Mouse (Mus musculus): Measurements from ENCODE around the gene Fam120b. TPM values are rescaled to one million over a fixed set of nuclear protein-coding genes. Genes with fewer than 3 reads are reported as not detected.
A peak's percentile ranks its signal among the peaks of the same experiment; 100 is the strongest.

The Fam120b gene
- polyA plus RNA-seq, 1 experiment from 2014 or later = 14.7 TPM

DNA sequence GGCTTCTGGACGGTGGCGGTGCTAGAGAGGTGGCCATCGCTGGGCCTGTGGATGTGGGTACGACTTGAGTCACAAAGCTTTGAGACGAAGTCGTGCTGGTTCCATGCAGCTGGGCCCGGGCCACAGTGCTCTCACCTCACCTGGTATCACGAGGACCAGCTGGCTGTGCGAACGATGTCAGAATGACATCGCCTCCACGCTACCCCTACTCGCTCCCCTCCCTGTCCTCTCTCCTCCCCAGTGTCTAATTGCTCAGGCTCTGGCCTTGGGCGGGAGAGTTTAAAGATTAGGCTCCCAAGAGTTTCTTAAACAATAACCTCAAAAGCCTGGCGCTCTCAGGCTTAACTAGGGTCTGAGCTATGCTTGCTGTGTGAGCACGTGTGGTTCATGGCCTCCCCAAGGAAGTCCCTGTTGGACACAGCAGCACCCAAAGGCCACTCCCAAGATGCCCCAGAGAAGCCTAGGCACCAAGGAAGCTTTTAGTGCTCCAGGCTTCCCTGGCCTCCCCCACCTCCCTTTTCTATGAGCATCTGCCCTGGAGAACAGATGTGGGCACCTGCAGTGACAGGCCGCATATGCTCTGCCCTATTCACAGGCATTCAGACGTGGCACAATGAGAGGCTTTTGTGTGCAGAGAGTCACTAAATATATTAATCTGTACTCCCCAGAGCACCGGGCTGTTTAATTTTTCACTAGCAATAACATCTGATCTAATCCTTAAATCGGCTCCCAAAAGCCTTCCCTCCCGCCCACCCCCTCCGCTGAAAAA lies 14.7 kb upstream of the Fam120b start:
- H3K27ac ChIP-seq = no peak overlapping the region
- WGBS = 16% methylated on average over 22 of the region's 22 CpGs
- ATAC-seq (replicated peaks; ENCODE audit: insufficient number of reproducible peaks, insufficient read depth, low FRiP score, low read depth) = no peak
- H3K4me2 ChIP-seq = peak overlapping the region; percentile 84
- H3K9me3 ChIP-seq (replicated peaks) = no peaks in the 10 kb centered on the region
- H3K36me3 ChIP-seq = no peaks in the 10 kb centered on the region
- peak overlapping the region; percentile 52 for H3K4me3 ChIP-seq
- H3K9ac ChIP-seq = peak overlapping the region; percentile 45; the same call in 1 of the 2 replicates
- H3K4me1 ChIP-seq (replicated peaks) = peaks cover 27% of the 10 kb centered on the region
- H3K27me3 ChIP-seq = peaks cover 81% of the 10 kb centered on the region

DNA sequence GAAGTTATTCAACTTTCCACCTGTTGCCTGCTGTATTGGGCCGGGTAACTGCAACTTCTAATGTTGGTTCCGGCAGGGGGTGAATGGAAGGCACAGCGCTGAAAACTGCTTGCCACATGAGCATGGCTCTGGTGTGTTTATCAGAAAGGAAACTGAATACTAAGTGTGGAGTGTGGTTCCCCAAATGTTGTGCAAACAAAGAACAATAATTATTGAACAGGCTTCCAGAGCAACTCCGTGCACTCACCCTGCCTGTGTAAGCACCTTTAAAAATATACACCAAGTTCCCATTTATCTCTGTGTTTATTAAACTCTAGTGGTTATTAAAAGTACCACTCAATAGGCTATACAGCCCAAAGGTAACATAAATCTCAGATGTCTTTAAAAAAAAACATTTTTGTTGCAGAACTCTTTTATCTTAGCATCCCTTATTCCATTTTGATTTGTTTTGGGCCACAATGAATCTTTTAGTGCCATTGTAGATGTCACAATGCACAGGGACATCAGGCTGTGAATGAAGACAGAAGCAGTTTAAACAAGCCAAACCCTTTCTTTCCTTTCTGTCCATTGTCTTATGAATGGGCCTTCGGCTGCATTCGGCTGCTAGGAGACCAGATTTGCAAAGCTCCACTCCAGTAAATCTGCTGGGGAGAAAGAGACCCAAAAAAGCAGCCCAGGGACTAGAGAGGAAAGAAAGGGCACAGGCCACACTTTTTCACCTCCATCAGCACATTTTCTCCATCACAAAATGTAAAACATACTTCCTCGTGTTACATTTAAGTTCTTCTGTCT lies 13.9 kb upstream of the Fam120b start:
- ATAC-seq (replicated peaks; ENCODE audit: insufficient number of reproducible peaks, insufficient read depth, low FRiP score, low read depth) = no peak
- Histone ChIP-seq H3K36me3 (no peaks in the 10 kb centered on the region), H3K4me2 (no peak overlapping the region), H3K4me1 (replicated peaks) (peaks cover 19% of the 10 kb centered on the region), H3K9me3 (replicated peaks) (no peaks in the 10 kb centered on the region), H3K27ac (no peak overlapping the region), H3K9ac (no peak overlapping the region), H3K27me3 (peaks cover 73% of the 10 kb centered on the region), H3K4me3 (no peak overlapping the region)
- WGBS = 51% methylated on average over 7 of the region's 7 CpGs

GRCm38 (mm10) chr17:15383360-15383759 lies 12.6 kb upstream of the Fam120b start:
- Histone ChIP-seq H3K27me3 (peaks cover 61% of the 10 kb centered on the region), H3K4me2 (no peak overlapping the region), H3K9ac (no peak overlapping the region), H3K9me3 (replicated peaks) (no peaks in the 10 kb centered on the region), H3K4me3 (no peak overlapping the region), H3K27ac (no peak overlapping the region), H3K36me3 (no peaks in the 10 kb centered on the region), H3K4me1 (replicated peaks) (peaks cover 13% of the 10 kb centered on the region)
- no peak for ATAC-seq (replicated peaks; ENCODE audit: insufficient number of reproducible peaks, insufficient read depth, low FRiP score, low read depth)
- 86% methylated on average over 5 of the region's 5 CpGs for WGBS

DNA sequence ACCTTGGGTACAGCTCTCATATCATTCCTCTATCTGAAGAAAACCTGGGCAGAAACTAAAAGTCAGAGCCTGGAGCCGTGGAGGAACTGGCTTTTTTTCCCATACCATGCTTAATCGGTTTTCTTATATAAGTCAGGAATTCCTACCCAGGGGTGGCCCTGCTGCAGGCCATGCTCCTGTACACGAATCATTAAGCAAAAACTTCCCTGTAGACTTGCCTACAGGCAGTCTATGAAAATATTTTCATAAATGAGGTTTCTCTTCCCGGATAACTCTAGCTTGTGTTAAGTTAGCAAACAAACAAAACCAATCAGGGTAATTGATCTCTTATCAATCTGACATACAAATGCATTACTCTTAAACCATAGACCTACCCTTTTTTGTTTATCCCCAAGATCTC lies 7.1 kb upstream of the Fam120b start:
- Histone ChIP-seq H3K27me3 (peaks cover 13% of the 10 kb centered on the region), H3K4me3 (no peak overlapping the region), H3K4me1 (replicated peaks) (no peaks in the 10 kb centered on the region), H3K9ac (no peak overlapping the region), H3K27ac (no peak overlapping the region), H3K4me2 (no peak overlapping the region), H3K9me3 (replicated peaks) (no peaks in the 10 kb centered on the region), H3K36me3 (no peaks in the 10 kb centered on the region)
- no peak for ATAC-seq (replicated peaks; ENCODE audit: insufficient number of reproducible peaks, insufficient read depth, low FRiP score, low read depth)
- 71% methylated on average over 4 of the region's 4 CpGs for WGBS

- no peak for ATAC-seq (replicated peaks; ENCODE audit: insufficient number of reproducible peaks, insufficient read depth, low FRiP score, low read depth)
- Histone ChIP-seq H3K36me3 (no peaks in the 10 kb centered on the region), H3K9me3 (replicated peaks) (no peaks in the 10 kb centered on the region), H3K4me1 (replicated peaks) (no peaks in the 10 kb centered on the region), H3K4me2 (no peak overlapping the region), H3K27me3 (peaks cover 12% of the 10 kb centered on the region), H3K4me3 (no peak overlapping the region), H3K9ac (no peak overlapping the region), H3K27ac (no peak overlapping the region)
- 76% methylated on average over 8 of the region's 8 CpGs for WGBS
Measured at GRCm38 (mm10) chr17:15389356-15389755, 6.6 kb upstream of the Fam120b start.

DNA sequence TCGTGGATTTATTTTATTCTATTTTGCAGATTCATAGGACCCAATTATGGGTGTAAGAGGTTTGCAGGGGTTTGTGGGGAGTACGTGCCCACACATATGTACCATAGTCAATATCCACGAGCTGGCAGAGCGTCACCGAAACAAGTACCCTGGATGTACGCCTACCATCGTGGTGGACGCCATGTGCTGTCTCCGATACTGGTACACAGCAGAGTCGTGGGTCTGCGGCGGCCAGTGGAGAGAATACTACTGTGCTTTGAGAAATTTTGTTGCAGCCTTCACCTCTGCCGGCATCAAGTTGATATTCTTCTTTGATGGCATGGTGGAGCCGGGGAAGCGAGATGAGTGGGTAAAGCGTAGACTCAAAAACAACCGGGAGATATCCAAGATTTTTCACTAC lies 5.7 kb downstream of the Fam120b start:
- WGBS = 95% methylated on average over 17 of the region's 17 CpGs
- no peak for ATAC-seq (replicated peaks; ENCODE audit: insufficient number of reproducible peaks, insufficient read depth, low FRiP score, low read depth)
- no peaks in the 10 kb centered on the region for H3K9me3 ChIP-seq (replicated peaks)
- H3K9ac ChIP-seq = no peak overlapping the region
- H3K4me2 ChIP-seq = no peak overlapping the region
- no peak overlapping the region for H3K27ac ChIP-seq
- peaks cover 39% of the 10 kb centered on the region for H3K36me3 ChIP-seq
- H3K4me1 ChIP-seq (replicated peaks) = peaks cover 5% of the 10 kb centered on the region
- no peak overlapping the region for H3K4me3 ChIP-seq
- no peaks in the 10 kb centered on the region for H3K27me3 ChIP-seq

DNA sequence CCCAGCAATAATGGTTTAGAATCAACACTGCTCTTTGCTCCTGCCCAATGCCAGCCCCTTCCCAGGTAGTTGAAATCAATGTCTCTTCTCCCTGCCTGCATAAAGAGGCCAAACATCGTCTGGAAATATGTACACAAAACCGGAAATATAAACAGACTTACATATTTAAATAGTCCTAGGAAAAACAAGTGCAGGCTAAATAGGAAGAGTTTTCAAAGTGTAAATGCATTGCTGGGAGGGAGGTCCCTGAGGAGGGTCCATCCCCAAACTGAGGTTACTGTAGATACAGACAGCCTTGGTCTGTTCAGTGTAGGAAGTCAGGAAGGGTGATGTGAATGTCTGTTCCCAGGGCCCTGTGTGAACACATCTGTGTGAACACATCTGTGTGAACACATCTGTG lies 10.6 kb downstream of the Fam120b start:
- Histone ChIP-seq H3K27me3 (no peaks in the 10 kb centered on the region), H3K4me2 (no peak overlapping the region), H3K4me3 (no peak overlapping the region), H3K36me3 (peaks cover 70% of the 10 kb centered on the region), H3K4me1 (replicated peaks) (no peaks in the 10 kb centered on the region), H3K27ac (no peak overlapping the region), H3K9ac (no peak overlapping the region), H3K9me3 (replicated peaks) (no peaks in the 10 kb centered on the region)
- ATAC-seq (replicated peaks; ENCODE audit: insufficient number of reproducible peaks, insufficient read depth, low FRiP score, low read depth) = no peak
- WGBS = 86% methylated on average over 2 of the region's 2 CpGs

DNA sequence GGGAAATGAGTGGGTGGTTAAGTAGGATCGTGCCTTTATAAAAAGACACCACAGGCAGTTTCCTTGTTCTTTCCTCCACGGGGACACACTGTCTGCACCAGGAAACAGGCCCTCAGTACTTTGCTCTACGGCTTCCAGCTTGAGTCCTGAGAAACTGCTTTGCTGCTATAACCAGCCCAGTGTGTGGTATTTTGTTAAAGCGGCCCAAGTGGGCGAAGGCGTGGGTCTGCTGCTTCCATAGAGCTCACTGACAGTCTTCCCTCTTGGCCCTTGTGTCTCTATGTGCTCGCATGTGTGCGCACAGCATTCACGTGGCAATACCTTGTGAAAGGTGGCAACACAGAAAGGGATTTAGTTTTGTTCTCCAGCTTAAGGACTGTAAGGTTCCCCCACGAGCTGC lies 13.3 kb downstream of the Fam120b start:
- Histone ChIP-seq H3K9ac (no peak overlapping the region), H3K27ac (no peak overlapping the region), H3K4me2 (no peak overlapping the region), H3K4me1 (replicated peaks) (no peaks in the 10 kb centered on the region), H3K9me3 (replicated peaks) (no peaks in the 10 kb centered on the region), H3K4me3 (no peak overlapping the region), H3K27me3 (no peaks in the 10 kb centered on the region), H3K36me3 (peaks cover 63% of the 10 kb centered on the region)
- 89% methylated on average over 10 of the region's 10 CpGs for WGBS
- ATAC-seq (replicated peaks; ENCODE audit: insufficient number of reproducible peaks, insufficient read depth, low FRiP score, low read depth) = no peak

DNA sequence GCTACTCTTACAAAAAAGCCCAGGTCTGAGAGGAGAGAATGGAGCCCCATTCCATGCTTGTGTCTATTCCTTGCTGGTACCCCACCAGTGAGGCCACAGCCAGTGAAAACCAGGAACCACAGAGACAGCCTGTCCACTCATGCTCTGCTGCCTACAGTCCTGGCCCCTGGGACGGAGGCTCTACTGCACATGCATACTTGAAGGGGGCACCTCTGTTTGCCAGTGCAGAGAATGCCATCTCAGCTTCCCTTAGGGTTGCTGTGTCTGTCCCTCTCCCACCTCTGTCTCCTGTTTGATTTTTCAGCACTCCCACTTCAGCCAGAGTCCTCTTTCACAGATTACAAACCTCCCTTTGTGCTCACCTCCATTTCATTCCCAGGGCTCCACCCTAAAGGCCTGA lies 14.9 kb downstream of the Fam120b start:
- 85% methylated on average over 1 of the region's 1 CpGs for WGBS
- Histone ChIP-seq H3K4me2 (no peak overlapping the region), H3K4me1 (replicated peaks) (no peaks in the 10 kb centered on the region), H3K9ac (no peak overlapping the region), H3K9me3 (replicated peaks) (no peaks in the 10 kb centered on the region), H3K27ac (no peak overlapping the region), H3K4me3 (no peak overlapping the region), H3K27me3 (no peaks in the 10 kb centered on the region), H3K36me3 (peaks cover 65% of the 10 kb centered on the region)
- no peak for ATAC-seq (replicated peaks; ENCODE audit: insufficient number of reproducible peaks, insufficient read depth, low FRiP score, low read depth)

DNA sequence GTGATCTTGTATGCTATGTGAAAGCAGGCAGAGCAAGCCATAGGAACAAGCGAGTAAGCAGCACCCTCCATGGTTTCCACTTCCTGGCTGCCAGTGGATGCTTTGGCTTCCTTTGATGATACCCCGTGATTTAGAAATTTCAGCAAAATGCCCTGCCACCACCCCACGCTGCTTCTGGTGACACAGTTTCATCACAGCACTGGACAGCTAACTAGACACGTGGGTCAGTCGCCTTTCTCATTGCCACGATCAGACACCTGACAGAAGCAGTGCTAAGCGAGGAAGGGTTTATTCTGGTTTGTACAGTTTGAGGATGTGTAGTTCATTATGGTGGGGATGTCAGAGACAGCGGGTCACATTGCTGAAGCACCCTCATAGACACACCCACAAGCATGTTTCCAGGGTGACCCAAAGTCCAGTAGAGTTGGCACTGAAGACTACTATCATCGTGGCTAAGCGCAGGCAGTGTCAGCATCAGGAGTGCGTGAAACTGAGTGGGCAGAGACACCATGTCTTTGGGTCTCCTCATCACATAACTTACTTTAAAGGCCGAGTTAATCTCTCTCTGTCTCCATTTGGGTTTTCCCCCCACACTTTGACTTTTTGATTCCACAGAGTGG lies 20.7 kb downstream of the Fam120b start:
- no peak overlapping the region for H3K4me2 ChIP-seq
- no peaks in the 10 kb centered on the region for H3K27me3 ChIP-seq
- ATAC-seq (replicated peaks; ENCODE audit: insufficient number of reproducible peaks, insufficient read depth, low FRiP score, low read depth) = no peak
- no peak overlapping the region for H3K4me3 ChIP-seq
- H3K9me3 ChIP-seq (replicated peaks) = no peaks in the 10 kb centered on the region
- no peak overlapping the region for H3K9ac ChIP-seq
- WGBS = 87% methylated on average over 12 of the region's 12 CpGs
- H3K4me1 ChIP-seq (replicated peaks) = no peaks in the 10 kb centered on the region
- H3K27ac ChIP-seq = no peak overlapping the region
- H3K36me3 ChIP-seq = peaks cover 54% of the 10 kb centered on the region

DNA sequence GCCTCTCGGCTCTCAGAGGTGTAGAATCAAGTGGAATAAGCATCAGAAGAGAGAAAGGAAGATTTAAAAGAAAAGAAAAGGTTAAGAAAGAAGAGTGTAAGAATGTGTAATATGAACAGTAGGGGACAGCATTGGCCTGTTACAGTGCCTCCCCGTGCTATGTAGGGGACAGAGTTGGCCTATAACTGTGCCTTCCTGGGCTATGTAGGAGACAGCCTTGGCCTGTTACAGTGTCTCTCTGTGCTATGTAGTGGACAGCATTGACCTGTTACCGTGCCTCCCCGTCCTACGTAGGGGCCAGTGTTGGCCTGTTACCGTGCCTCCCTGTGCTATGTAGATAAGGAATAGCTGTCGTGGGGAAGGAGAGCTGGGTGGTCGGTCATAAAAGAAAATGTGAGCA lies 23.5 kb downstream of the Fam120b start:
- H3K27me3 ChIP-seq = no peaks in the 10 kb centered on the region
- H3K36me3 ChIP-seq = peaks cover 54% of the 10 kb centered on the region
- peaks cover 7% of the 10 kb centered on the region for H3K4me1 ChIP-seq (replicated peaks)
- H3K4me3 ChIP-seq = no peak overlapping the region
- peak; percentile 66; the same call in 1 of the 2 replicates for ATAC-seq (replicated peaks; ENCODE audit: insufficient number of reproducible peaks, insufficient read depth, low FRiP score, low read depth)
- no peaks in the 10 kb centered on the region for H3K9me3 ChIP-seq (replicated peaks)
- no peak overlapping the region for H3K4me2 ChIP-seq
- 66% methylated on average over 8 of the region's 8 CpGs for WGBS
- H3K9ac ChIP-seq = no peak overlapping the region
- no peak overlapping the region for H3K27ac ChIP-seq

Data from heart, embryonic 15.5 days (tissue).